Mouse (Mus musculus) heart, postnatal 0 days (tissue): ENCODE data around the gene Olfr1442.
"Not testable (repeated sequence)": the region's sequence is repeated elsewhere in the genome, so short reads cannot be mapped to it uniquely, and the experiment has no call there.

Source experiments
- CTCF ChIP-seq: IDR thresholded peaks from 2 replicates; pipeline ENCODE4 v1.5.1; 2016; ENCODE audit warnings: antibody characterized with exemption, control low read depth, low read depth
- EP300 ChIP-seq: IDR thresholded peaks from 2 replicates; pipeline ENCODE4 v1.6.1; 2016; ENCODE audit warnings: antibody characterized with exemption, low read depth

GRCm38 (mm10) chr19:12668601-12669000 is 1.6 kb upstream of the Olfr1442 start:
- TF ChIP-seq EP300, CTCF: not testable (repeated sequence)
